Mouse (Mus musculus) ES-E14 (cell line): Measurements from ENCODE around the gene Glb1l. TPM values are rescaled to one million over a fixed set of nuclear protein-coding genes. Genes with fewer than 3 reads are reported as not detected.

Experiments used
- DNase-seq: peaks from one replicate; pipeline ENCODE4 v3.0.0-alpha.2; 2013; ENCODE audit warnings: low read depth, low spot score
- H3K27ac ChIP-seq: 2 replicates; pipeline ENCODE4 v1.5.1; 2012; ENCODE audit warnings: low read depth, mild to moderate bottlenecking, low read length, moderate library complexity, mixed read lengths; ENCODE audit not compliant: poor library complexity, insufficient read depth, severe bottlenecking
- H3K36me3 ChIP-seq: 2 replicates; pipeline ENCODE4 v1.6.1; 2012; ENCODE audit warnings: mild to moderate bottlenecking, low read length, moderate library complexity, mixed read lengths; ENCODE audit not compliant: control insufficient read depth, poor library complexity, insufficient read depth, severe bottlenecking
- H3K4me1 ChIP-seq, 2 experiments: fragments of 150-350 bp in 1 of 2; sonication (generic) in 1 of 2; 2 replicates each; pipeline ENCODE4 v1.6.1; 2012; ENCODE audit warnings: low read length in 2 of 2, mild to moderate bottlenecking in 1 of 2, mixed read lengths in 1 of 2; ENCODE audit not compliant: control insufficient read depth in 2 of 2, insufficient read depth in 2 of 2, poor library complexity in 1 of 2
- H3K4me3 ChIP-seq, 2 experiments: fragments of 150-350 bp in 1 of 2; sonication (generic) in 1 of 2; 2 replicates each; pipeline ENCODE4 v1.5.1; 2012; ENCODE audit warnings: low read length in 2 of 2, low read depth in 1 of 2, mild to moderate bottlenecking in 1 of 2, mixed read lengths in 1 of 2; ENCODE audit not compliant: insufficient read depth in 1 of 2, poor library complexity in 1 of 2, severe bottlenecking in 1 of 2
- H3K9ac ChIP-seq: 2 replicates; pipeline ENCODE4 v1.6.1; 2012; ENCODE audit warnings: low read depth, mild to moderate bottlenecking, low read length, mixed read lengths; ENCODE audit not compliant: poor library complexity, insufficient read depth, severe bottlenecking
- H3K9me3 ChIP-seq: fragments of 150-350 bp; sonication (generic); 2 replicates; pipeline ENCODE4 v1.6.1; 2012; ENCODE audit warnings: low read depth, mild to moderate bottlenecking, low read length; ENCODE audit not compliant: control insufficient read depth, insufficient read depth
- CHD2 ChIP-seq: IDR thresholded peaks from 2 replicates; pipeline ENCODE4 v1.6.1; 2014; ENCODE audit warnings: mild to moderate bottlenecking, low read depth, low read length, inconsistent platforms
- HCFC1 ChIP-seq: IDR thresholded peaks from 2 replicates; pipeline ENCODE4 v1.6.1; 2012; ENCODE audit warnings: low read length, inconsistent platforms, borderline replicate concordance; ENCODE audit not compliant: insufficient read depth
- MAFK ChIP-seq: IDR thresholded peaks from 2 replicates; pipeline ENCODE4 v1.6.1; 2014; ENCODE audit warnings: mild to moderate bottlenecking, low read depth, low read length, inconsistent platforms; ENCODE audit not compliant: insufficient read depth
- ZC3H11A ChIP-seq: IDR thresholded peaks from 2 replicates; pipeline ENCODE4 v1.6.1; 2012; ENCODE audit warnings: low read depth, mild to moderate bottlenecking, inconsistent platforms, low read length, borderline replicate concordance
- ZNF384 ChIP-seq: IDR thresholded peaks from 2 replicates; pipeline ENCODE4 v1.6.1; 2012; ENCODE audit warnings: low read depth, low read length, inconsistent platforms
- in situ Hi-C, 2 experiments: fragments of 600-800 bp; cut with MboI; formaldehyde crosslinking; loops; one replicate each; pipeline ENCODE4 v1.15.1; 2025; ENCODE audit warnings: low sequenced_read_pairs in 2 of 2, inconsistent platforms in 1 of 2; ENCODE audit not compliant: unreplicated experiment in 2 of 2
- total RNA-seq: library from RNA; depleted of rRNA; stranded (reverse); fragments of 300-350 nt; gene quantifications from 2 replicates; pipeline ENCODE4 v1.2.3, GENCODE M21; 2012

Gene Glb1l
- total RNA-seq, 1 experiment: 5.8 TPM

DNA sequence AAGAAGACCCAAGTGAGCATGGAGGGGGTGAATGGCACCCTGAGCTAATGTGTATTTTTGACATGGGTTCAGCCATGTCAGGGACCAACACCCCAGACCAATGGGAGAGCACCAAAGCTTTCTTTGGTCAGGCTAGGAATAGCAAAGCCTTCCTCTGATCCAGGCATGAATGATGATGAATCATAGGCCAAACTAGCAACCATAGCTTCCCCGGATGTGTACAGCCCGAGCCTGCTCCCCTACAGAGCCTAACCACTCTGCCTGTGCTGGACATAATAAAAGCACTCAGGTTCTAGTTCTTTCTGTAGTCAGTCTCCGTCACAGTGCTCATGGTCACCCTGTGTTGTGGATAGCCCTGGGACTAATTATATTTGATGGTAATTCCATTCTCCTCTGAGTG is 10.9 kb upstream of the Glb1l start:
- in situ Hi-C loops: no loop called here
- TF ChIP-seq HCFC1 (no peak), CHD2 (no peak), ZNF384 (no peak), ZC3H11A (no peak), MAFK (no peak)
- Histone ChIP-seq H3K9ac (no peak overlapping the region), H3K9me3 (no peaks in the 10 kb centered on the region), H3K27ac (no peak overlapping the region), H3K4me3 (no peak overlapping the region), H3K4me1 (peaks cover 12 to 31% of the 10 kb centered on the region in 2 experiments), H3K36me3 (peaks cover 9% of the 10 kb centered on the region; the same call in 1 of the 2 replicates)
- no peak for DNase-seq

DNA sequence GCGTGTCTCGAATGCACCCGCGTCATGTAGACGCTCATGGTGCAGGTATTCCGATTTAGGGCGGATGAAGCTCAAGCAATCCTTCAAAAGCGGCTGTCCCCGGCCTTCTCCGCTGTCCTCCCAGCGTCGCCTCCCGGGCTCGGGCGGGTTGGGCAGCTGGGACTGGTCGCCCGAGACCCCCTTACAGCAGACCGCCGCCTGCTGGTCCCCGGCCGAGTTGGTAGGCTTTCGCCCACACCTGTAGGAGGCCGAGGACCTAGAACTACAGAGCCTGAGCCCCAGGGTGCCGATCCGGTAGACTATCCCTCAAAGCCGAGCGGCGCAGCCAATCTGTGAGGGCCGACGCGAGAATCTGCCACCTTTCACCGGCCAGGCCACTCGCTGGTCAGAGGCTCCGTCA is 8.9 kb upstream of the Glb1l start, which contains the start of gene Tuba4a:
Tuba4a (minus strand) TSS at position 335 of the 400 bp plus-strand sequence.
- in situ Hi-C loops: no loop called here

DNA sequence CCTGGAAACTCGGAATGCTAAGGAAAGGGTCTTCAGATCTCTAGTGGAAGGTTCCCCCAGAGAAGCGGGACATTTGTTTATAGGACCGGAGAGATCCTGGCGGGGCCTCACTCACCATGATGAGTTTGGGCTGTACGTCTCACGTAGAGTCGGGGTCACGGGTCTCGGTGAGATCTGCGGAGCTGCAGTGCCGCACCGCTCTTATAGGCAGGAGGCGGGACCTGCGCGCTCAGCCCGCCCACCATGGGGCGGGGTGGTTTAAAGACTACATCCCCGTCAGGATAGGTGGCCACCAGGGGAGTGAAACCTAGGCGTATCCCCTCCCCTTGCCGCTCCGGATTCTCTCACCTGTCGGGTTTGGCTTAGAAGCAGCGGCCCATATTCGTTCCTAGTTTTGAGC is 8.5 kb upstream of the Glb1l start:
- TF ChIP-seq HCFC1: no peak
- no peak for TF ChIP-seq CHD2
- TF ChIP-seq MAFK: 0 out of 2 replicates have a peak, but pooled peaks have one; percentile 1
- peak; percentile 78 for DNase-seq
- H3K9me3 ChIP-seq: no peaks in the 10 kb centered on the region
- H3K4me1 ChIP-seq: peaks cover 12 to 29% of the 10 kb centered on the region in 2 experiments
- H3K4me3 ChIP-seq: peak overlapping the region; percentile 70 to 97
- in situ Hi-C loops: no loop called here
- H3K36me3 ChIP-seq: peaks cover 31% of the 10 kb centered on the region
- no peak overlapping the region for H3K27ac ChIP-seq
- H3K9ac ChIP-seq: peak overlapping the region; percentile 74

More for the DNA sequence above, 8.9 kb upstream of the Glb1l start, which contains the start of gene Tuba4a:
- Histone ChIP-seq H3K9me3 (no peaks in the 10 kb centered on the region), H3K4me1 (peaks cover 12 to 28% of the 10 kb centered on the region in 2 experiments), H3K36me3 (peaks cover 27% of the 10 kb centered on the region), H3K27ac (no peak within 1 kb of the TSS), H3K9ac (peak within 1 kb of the TSS; percentile 74), H3K4me3 (peak within 1 kb of the TSS; percentile 70 to 97)
- TF ChIP-seq ZC3H11A (no peak), ZNF384 (no peak), CHD2 (no peak), HCFC1 (no peak), MAFK (no peak)
- no peak for DNase-seq

DNA sequence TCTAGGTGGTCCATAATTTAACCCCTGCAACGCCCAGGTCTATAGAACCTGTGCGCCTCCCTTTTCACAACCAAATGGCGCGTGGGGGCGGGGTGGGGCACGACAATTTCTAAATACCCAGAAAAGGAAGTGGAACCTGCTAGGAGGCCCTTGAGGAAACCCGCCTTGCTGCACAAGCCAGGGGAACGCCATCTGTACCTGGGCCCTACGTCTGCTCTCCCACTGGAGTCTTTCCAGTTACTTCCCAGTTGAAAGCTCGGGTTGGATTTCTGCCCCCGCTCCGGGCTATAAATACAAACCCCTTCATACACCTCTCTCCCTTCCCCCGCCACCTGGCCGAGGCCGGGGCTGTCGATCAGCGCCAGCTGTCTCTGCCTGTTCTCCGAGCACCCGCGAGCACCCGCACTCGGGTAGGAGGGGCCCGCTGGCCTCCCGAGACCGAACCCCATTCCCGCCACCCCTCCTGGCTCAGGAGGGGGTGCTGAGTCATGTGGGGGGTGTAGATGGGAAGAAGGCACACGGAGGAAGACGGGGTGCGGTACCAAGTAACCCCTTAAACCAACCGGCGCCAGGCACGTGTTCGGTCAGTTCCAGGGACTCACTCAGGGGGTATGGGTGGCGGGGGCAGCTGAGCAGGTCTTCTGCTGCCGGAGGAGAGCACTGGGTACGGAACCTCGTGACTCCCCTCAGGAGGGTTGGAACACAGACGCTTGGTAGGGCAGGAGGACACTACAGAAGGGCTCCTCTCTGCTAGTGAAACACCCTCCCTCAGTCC is 7.8 kb upstream of the Glb1l start:
- H3K27ac ChIP-seq: no peak overlapping the region
- no peak for DNase-seq
- in situ Hi-C loops: no loop called here
- H3K36me3 ChIP-seq: peaks cover 37% of the 10 kb centered on the region
- peak overlapping the region; percentile 70 to 97 for H3K4me3 ChIP-seq
- H3K9me3 ChIP-seq: no peaks in the 10 kb centered on the region
- H3K4me1 ChIP-seq: peaks cover 11 to 29% of the 10 kb centered on the region in 2 experiments
- no peak for TF ChIP-seq CHD2
- TF ChIP-seq MAFK: 0 out of 2 replicates have a peak, but pooled peaks have one; percentile 2
- peak overlapping the region; percentile 74 for H3K9ac ChIP-seq

DNA sequence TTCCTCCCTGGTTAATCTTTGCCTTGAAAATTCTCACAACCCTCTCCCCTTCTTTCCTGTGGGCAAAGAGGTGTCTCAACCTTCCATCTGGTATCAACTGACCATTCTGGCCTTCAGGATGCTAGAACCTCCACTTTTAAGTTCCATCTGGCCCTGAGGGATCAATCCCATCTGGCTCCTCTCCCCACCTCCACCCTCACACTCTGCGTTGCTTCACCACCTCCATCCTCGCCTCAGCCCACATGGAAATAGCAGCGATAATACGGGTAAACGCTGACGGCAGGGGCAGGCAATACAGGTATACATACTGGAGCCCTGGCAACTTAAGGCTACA is 7.2 kb upstream of the Glb1l start:
- TF ChIP-seq MAFK (no peak), HCFC1 (no peak), ZNF384 (no peak), ZC3H11A (no peak), CHD2 (no peak)
- no peak overlapping the region for H3K27ac ChIP-seq
- H3K4me1 ChIP-seq: peaks cover 13 to 27% of the 10 kb centered on the region in 2 experiments
- no peaks in the 10 kb centered on the region for H3K9me3 ChIP-seq
- DNase-seq: no peak
- in situ Hi-C loops: no loop called here
- H3K4me3 ChIP-seq: peak overlapping the region; percentile 70 to 97
- peak overlapping the region; percentile 74 for H3K9ac ChIP-seq
- H3K36me3 ChIP-seq: peaks cover 39% of the 10 kb centered on the region
